Mouse (Mus musculus) lung, embryonic 14.5 days (tissue): ENCODE results near the gene Trim71. TPM values are rescaled to one million over a fixed set of nuclear protein-coding genes. Genes with fewer than 3 reads are reported as not detected.

Experiments used
- ATAC-seq: fragments of 200-750 bp; cut with Nextera tagmentation; 2 replicates; pipeline ENCODE4 v1.8.0; 2017; ENCODE audit warnings: mild to moderate bottlenecking, moderate TSS enrichment, moderate library complexity; ENCODE audit not compliant: insufficient read depth
- DNase-seq: peaks from one replicate; pipeline ENCODE4 v3.0.0-alpha.2; 2015
- H3K27ac ChIP-seq: fragments of 300-500 bp; sonication (generic); 2 replicates; pipeline ENCODE4 v1.5.1; 2014; ENCODE audit warnings: low read depth, mild to moderate bottlenecking, moderate library complexity
- H3K27me3 ChIP-seq: fragments of 300-500 bp; sonication (generic); 2 replicates; pipeline ENCODE4 v1.6.1; 2014; ENCODE audit warnings: low read length, control low read depth; ENCODE audit not compliant: insufficient read depth
- H3K36me3 ChIP-seq: fragments of 300-500 bp; sonication (generic); 2 replicates; pipeline ENCODE4 v1.6.1; 2014; ENCODE audit warnings: control low read depth; ENCODE audit not compliant: insufficient read depth
- H3K4me1 ChIP-seq: fragments of 300-500 bp; sonication (generic); 2 replicates; pipeline ENCODE4 v1.6.1; 2014; ENCODE audit warnings: antibody characterized with exemption, control low read depth; ENCODE audit not compliant: insufficient read depth
- H3K4me2 ChIP-seq: fragments of 300-500 bp; sonication (generic); 2 replicates; pipeline ENCODE4 v1.6.1; 2014; ENCODE audit warnings: mild to moderate bottlenecking
- H3K4me3 ChIP-seq: fragments of 300-500 bp; sonication (generic); 2 replicates; pipeline ENCODE4 v1.5.1; 2014; ENCODE audit warnings: low read depth, low read length
- H3K9ac ChIP-seq: fragments of 300-500 bp; sonication (generic); 2 replicates; pipeline ENCODE4 v1.6.1; 2014
- H3K9me3 ChIP-seq: fragments of 300-500 bp; sonication (generic); 2 replicates; pipeline ENCODE4 v1.6.1; 2016; ENCODE audit warnings: low read depth, low read length, control low read depth
- CTCF ChIP-seq: IDR thresholded peaks from 2 replicates; pipeline ENCODE4 v1.5.1; 2016; ENCODE audit warnings: antibody characterized with exemption, low read depth
- WGBS: fragments of 180-500 bp; shearing (Covaris S2); extraction: QIAGEN DNeasy Blood & Tissue Kit; methylation state at CpG from one replicate; pipeline ENCODE4 v1.1.7; 2014; 5-methylcytosine and 5-hydroxymethylcytosine counted together
- polyA plus RNA-seq: library from polyadenylated mRNA; unstranded; fragments of >200 nt; fragmentation: Nextera tagmentation; extraction: Ambion mirVana; gene quantifications from 2 replicates; pipeline ENCODE4 v1.2.1, GENCODE M21; 2014

Gene Trim71
- polyA plus RNA-seq, 1 experiment from 2014 or later = 1.5 TPM

GRCm38 (mm10) chr9:114584183-114585016 lies 20.2 kb upstream of the Trim71 start:
- TF ChIP-seq CTCF = no peak
- Histone ChIP-seq H3K36me3 (peaks cover 27% of the 10 kb centered on the region), H3K4me2 (peak overlapping the region; percentile 87), H3K27ac (peak overlapping the region; percentile 86), H3K4me3 (peak overlapping the region; percentile 44), H3K27me3 (no peaks in the 10 kb centered on the region), H3K9ac (peak overlapping the region; percentile 58), H3K9me3 (no peaks in the 10 kb centered on the region), H3K4me1 (no peaks in the 10 kb centered on the region)
- ATAC-seq (peak; percentile 73), DNase-seq (peak; percentile 75)
- 5% methylated on average over 31 of the region's 31 CpGs for WGBS

- WGBS = under 1% methylated on average over 23 of the region's 23 CpGs
- peak overlapping the region; percentile 86 for H3K27ac ChIP-seq
- peak overlapping the region; percentile 58 for H3K9ac ChIP-seq
Observed at GRCm38 (mm10) chr9:114583812-114584182, 19.6 kb upstream of the Trim71 start.

GRCm38 (mm10) chr9:114578646-114579045 lies 14.5 kb upstream of the Trim71 start:
- no peak for TF ChIP-seq CTCF
- Histone ChIP-seq H3K27me3 (no peaks in the 10 kb centered on the region), H3K9ac (no peak overlapping the region), H3K4me3 (no peak overlapping the region), H3K9me3 (no peaks in the 10 kb centered on the region), H3K27ac (no peak overlapping the region), H3K4me1 (no peaks in the 10 kb centered on the region), H3K4me2 (no peak overlapping the region), H3K36me3 (no peaks in the 10 kb centered on the region)
- 25% methylated on average over 11 of the region's 11 CpGs for WGBS
- ATAC-seq = no peak
- DNase-seq = no peak

More at GRCm38 (mm10) chr9:114583812-114584182, 19.6 kb upstream of the Trim71 start:
- peak; percentile 93 for TF ChIP-seq CTCF
- Histone ChIP-seq H3K36me3 (peaks cover 26% of the 10 kb centered on the region), H3K4me2 (peak overlapping the region; percentile 87), H3K4me3 (peak overlapping the region; percentile 44), H3K4me1 (no peaks in the 10 kb centered on the region), H3K9me3 (no peaks in the 10 kb centered on the region), H3K27me3 (no peaks in the 10 kb centered on the region)
- ATAC-seq (peak; percentile 76), DNase-seq (peak; percentile 89)

- H3K27me3 ChIP-seq = no peaks in the 10 kb centered on the region
- WGBS = 74% methylated on average over 1 of the region's 1 CpGs
- H3K27ac ChIP-seq = no peak overlapping the region
- ATAC-seq = no peak
- H3K4me2 ChIP-seq = no peak overlapping the region
- no peak overlapping the region for H3K4me3 ChIP-seq
- H3K9me3 ChIP-seq = no peaks in the 10 kb centered on the region
- no peaks in the 10 kb centered on the region for H3K4me1 ChIP-seq
- DNase-seq = no peak
- no peak overlapping the region for H3K9ac ChIP-seq
- H3K36me3 ChIP-seq = no peaks in the 10 kb centered on the region
- no peak for TF ChIP-seq CTCF
Observed at GRCm38 (mm10) chr9:114576001-114576400, 11.8 kb upstream of the Trim71 start.

- WGBS = 40% methylated on average over 5 of the region's 5 CpGs
- no peak for ATAC-seq
- H3K9me3 ChIP-seq = no peaks in the 10 kb centered on the region
- H3K27me3 ChIP-seq = no peaks in the 10 kb centered on the region
- H3K4me3 ChIP-seq = no peak overlapping the region
- H3K4me1 ChIP-seq = no peaks in the 10 kb centered on the region
- TF ChIP-seq CTCF = no peak
- no peak overlapping the region for H3K9ac ChIP-seq
- H3K4me2 ChIP-seq = no peak overlapping the region
- no peaks in the 10 kb centered on the region for H3K36me3 ChIP-seq
- DNase-seq = no peak
- no peak overlapping the region for H3K27ac ChIP-seq
Observed at GRCm38 (mm10) chr9:114573528-114573927, 9.4 kb upstream of the Trim71 start.

- ATAC-seq = no peak
- H3K36me3 ChIP-seq = no peaks in the 10 kb centered on the region
- no peak overlapping the region for H3K4me3 ChIP-seq
- H3K9me3 ChIP-seq = no peaks in the 10 kb centered on the region
- DNase-seq = no peak
- 80% methylated on average over 5 of the region's 5 CpGs for WGBS
- no peak overlapping the region for H3K4me2 ChIP-seq
- H3K27ac ChIP-seq = no peak overlapping the region
- H3K27me3 ChIP-seq = no peaks in the 10 kb centered on the region
- H3K4me1 ChIP-seq = no peaks in the 10 kb centered on the region
- no peak for TF ChIP-seq CTCF
- no peak overlapping the region for H3K9ac ChIP-seq
Observed at GRCm38 (mm10) chr9:114568682-114569474, 4.7 kb upstream of the Trim71 start.

GRCm38 (mm10) chr9:114564667-114565066 lies 498 bp upstream of the Trim71 start:
- Histone ChIP-seq H3K27me3 (peaks cover 19% of the 10 kb centered on the region), H3K36me3 (no peaks in the 10 kb centered on the region), H3K4me1 (0 out of 2 replicates have a peak, but pooled peaks cover 3% of the 10 kb centered on the region), H3K4me3 (peak overlapping the region; percentile 71), H3K9me3 (no peaks in the 10 kb centered on the region), H3K9ac (peak overlapping the region; percentile 86), H3K4me2 (peak overlapping the region; percentile 88), H3K27ac (peak overlapping the region; percentile 93)
- WGBS = under 1% methylated on average over 10 of the region's 10 CpGs
- DNase-seq (peak; percentile 53), ATAC-seq (0 out of 2 replicates have a peak, but pooled peaks have one; percentile 12)
- no peak for TF ChIP-seq CTCF
